9 mouse cellular contexts compared by ENCODE assay signal in genomic region chr10:116018480-116018891, GRCm38 (mm10). TPM values are rescaled to one million over a fixed set of nuclear protein-coding genes. Genes with fewer than 3 reads are reported as not detected.
DNase-seq lines count a peak whose midpoint lies in the region; ATAC-seq lines count a peak whose summit lies in the region.
"Had no signal": no experiment of that assay in that cellular context is flagged by ENCODE, and none has a peak within 500 bp of the region (broad histone marks: within the 10 kb centered on the region; RNA-seq: fewer than 3 reads in every experiment).

No protein-coding gene starts in this region.

- H3K4me1 ChIP-seq in forebrain, embryonic 11.5 days (replicated peaks; ENCODE audit: control insufficient read depth, insufficient read depth, low read length): peaks cover 3% of the 10 kb centered on the region; the same call in 1 of the 2 replicates
- H3K4me1 ChIP-seq in limb, embryonic 10.5 days: peaks cover 22% of the 10 kb centered on the region
- peaks cover 16% of the 10 kb centered on the region for H3K4me1 ChIP-seq in neural tube, embryonic 15.5 days

- H3K4me2 ChIP-seq in forebrain, embryonic 11.5 days (ENCODE audit: low read depth, low read length, severe bottlenecking): peak overlapping the region; percentile 62
- peak overlapping the region; percentile 72 for H3K4me2 ChIP-seq in neural tube, embryonic 15.5 days

- H3K27ac ChIP-seq in forebrain, embryonic 11.5 days (ENCODE audit: low read depth, low read length): no peak overlapping the region
- H3K27ac ChIP-seq in limb, embryonic 10.5 days: no peak overlapping the region
- peak overlapping the region; percentile 90 for H3K27ac ChIP-seq in neural tube, embryonic 15.5 days (replicated peaks)

- H3K36me3 ChIP-seq in forebrain, embryonic 11.5 days (ENCODE audit: control insufficient read depth, insufficient read depth, low read length): no peaks in the 10 kb centered on the region
- H3K36me3 ChIP-seq in limb, embryonic 10.5 days: no peaks in the 10 kb centered on the region
- no peaks in the 10 kb centered on the region for H3K36me3 ChIP-seq in neural tube, embryonic 15.5 days

- intact Hi-C loops in left cerebral cortex, postnatal 10 days (cut with DNase I): loop anchor here (5.0 kb wide), 1 partner anchor 179 kb away; no protein-coding TSS in a partner anchor

- no peaks in the 10 kb centered on the region for H3K9me3 ChIP-seq in forebrain, embryonic 11.5 days (ENCODE audit: control insufficient read depth, low read length)
- H3K9me3 ChIP-seq in limb, embryonic 10.5 days (replicated peaks): no peaks in the 10 kb centered on the region
- H3K9me3 ChIP-seq in neural tube, embryonic 15.5 days (replicated peaks): no peaks in the 10 kb centered on the region

- WGBS in forebrain, embryonic 11.5 days: under 1% methylated on average over 17 of the region's 17 CpGs
- 1% methylated on average over 17 of the region's 17 CpGs for WGBS in limb, embryonic 10.5 days
- WGBS in neural tube, embryonic 15.5 days: under 1% methylated on average over 17 of the region's 17 CpGs

- H3K4me3 ChIP-seq in forebrain, embryonic 11.5 days (ENCODE audit: low read depth, low read length): peak overlapping the region; percentile 34
- peak overlapping the region; percentile 53 for H3K4me3 ChIP-seq in limb, embryonic 10.5 days
- H3K4me3 ChIP-seq in neural tube, embryonic 15.5 days (replicated peaks): peak overlapping the region; percentile 65

- H3K27me3 ChIP-seq in forebrain, embryonic 11.5 days (ENCODE audit: control insufficient read depth, insufficient read depth, low read length): no peaks in the 10 kb centered on the region
- H3K27me3 ChIP-seq in limb, embryonic 10.5 days (ENCODE audit: low read depth, poor library complexity, severe bottlenecking): peaks cover 11% of the 10 kb centered on the region
- H3K27me3 ChIP-seq in neural tube, embryonic 15.5 days (replicated peaks): no peaks in the 10 kb centered on the region

- DNase-seq in left cerebral cortex, adult 11 months (ENCODE audit: low spot score): peak; percentile 11
- DNase-seq in left cerebral cortex, postnatal 10 days (ENCODE audit: extremely low spot score in 1 of 2, low spot score in 2 of 2): no peak
- no peak for DNase-seq in forebrain, embryonic 11.5 days (ENCODE audit: low spot score)
- no peak for DNase-seq in limb, embryonic 10.5 days (ENCODE audit: low spot score)
- no peak for DNase-seq in thymus, postnatal 4 days
- no peak for DNase-seq in left cerebral cortex, adult 9 months (ENCODE audit: low spot score in 2 of 2)
- DNase-seq in spleen, postnatal 10 days (ENCODE audit: low spot score in 2 of 2): no peak
- DNase-seq: thymus, postnatal 14 days had no signal

- H3K9ac ChIP-seq in forebrain, embryonic 11.5 days (ENCODE audit: low read length): peak overlapping the region; percentile 30
- peak overlapping the region; percentile 77 for H3K9ac ChIP-seq in neural tube, embryonic 15.5 days (replicated peaks)

- ATAC-seq in forebrain, embryonic 11.5 days (replicated peaks; ENCODE audit: low FRiP score): peak; percentile 74
- ATAC-seq in neural tube, embryonic 15.5 days (ENCODE audit: low FRiP score): peak; percentile 78

RNA-seq across cellular contexts. Expression of gene Ptprr, which starts 0.5 kb away (rescaled TPM):
- 10 to 100 TPM; 28.4 to 28.7 TPM for total RNA-seq in left cerebral cortex, postnatal 10 days (2021)
- 0.47 and 0.69 TPM in 2 replicates for polyA plus RNA-seq in forebrain, embryonic 11.5 days (2014; fragmentation: Nextera tagmentation; extraction: Ambion mirVana)
- polyA plus RNA-seq in limb, embryonic 10.5 days (2016; fragmentation: Nextera tagmentation; extraction: Ambion mirVana): 0.08 and 0.20 TPM in 2 replicates
- 25.8 and 29.9 TPM in 2 replicates for polyA plus RNA-seq in neural tube, embryonic 15.5 days (2015; fragmentation: Nextera tagmentation; extraction: Ambion mirVana)

Comparison
In these comparisons a context has a peak if more than half of its experiments do, and no peak if none do; other contexts are left out.
1. RNA of gene Ptprr, which starts 0.5 kb away (polyA plus RNA-seq): 25.8 to 29.9 TPM in neural tube, embryonic 15.5 days; 0.47 to 0.69 TPM in forebrain, embryonic 11.5 days and 0.08 to 0.20 TPM in limb, embryonic 10.5 days; every median in the first group is over 10 times any median in the second.
2. Peak in every context shown above with its lines, with median percentiles within 50 percentile points of each other: H3K4me3 ChIP-seq.